Comparison of ENCODE assay signal across 8 mouse cellular contexts in the genomic region with DNA sequence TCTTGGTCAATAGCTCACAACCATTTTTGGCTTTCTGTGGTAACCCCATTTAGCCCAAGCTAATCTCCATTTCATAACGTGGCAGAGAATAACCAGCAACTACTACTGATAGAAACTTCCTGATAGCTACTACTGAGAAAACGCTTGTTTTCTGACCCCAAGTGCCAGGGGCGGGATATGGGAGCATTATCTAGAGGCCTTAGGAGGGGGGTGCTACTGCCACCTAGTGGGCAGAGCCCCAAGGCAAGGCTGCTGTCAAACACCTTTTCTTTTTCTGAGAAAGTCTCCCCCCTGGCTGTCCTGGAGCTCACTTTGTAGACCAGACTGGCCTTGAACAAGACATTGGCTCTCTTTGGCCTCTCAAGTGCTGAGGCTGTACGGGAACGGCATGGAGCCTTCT. TPM values are rescaled to one million over a fixed set of nuclear protein-coding genes. Genes with fewer than 3 reads are reported as not detected.
A peak's percentile ranks its signal among the peaks of the same experiment; 100 is the strongest.
DNase-seq lines count a peak whose midpoint lies in the region; ATAC-seq lines count a peak whose summit lies in the region.

No protein-coding gene starts in this region.

- H3K36me3 ChIP-seq in hindbrain, embryonic 11.5 days (ENCODE audit: control insufficient read depth, insufficient read depth, low read length): peaks cover 15% of the 10 kb centered on the region

- no peak overlapping the region for H3K9ac ChIP-seq in hindbrain, embryonic 11.5 days (ENCODE audit: low read depth, low read length)

- peak; percentile 48 for ATAC-seq in frontal cortex, adult (ENCODE audit: low TSS enrichment)
- no peak for ATAC-seq in hindbrain, embryonic 11.5 days (ENCODE audit: low FRiP score)

- peaks cover 3% of the 10 kb centered on the region; the same call in 1 of the 2 replicates for H3K4me1 ChIP-seq in hindbrain, embryonic 11.5 days (replicated peaks; ENCODE audit: control insufficient read depth, insufficient read depth, low read length)

- WGBS in hindbrain, embryonic 11.5 days: 8% methylated on average over 5 of the region's 5 CpGs

- H3K4me3 ChIP-seq in hindbrain, embryonic 11.5 days (ENCODE audit: low read depth, low read length): peak overlapping the region; percentile 90

- no peak overlapping the region for H3K27ac ChIP-seq in hindbrain, embryonic 11.5 days (ENCODE audit: low read depth, low read length)

- DNase-seq in MN1 (ENCODE audit: low spot score): peak; percentile 82
- peak; percentile 81 for DNase-seq in cerebellum, adult 9-10 months
- DNase-seq in hindbrain, embryonic 11.5 days (ENCODE audit: low spot score): peak; percentile 88
- peak; percentile 66 for DNase-seq in left cerebral cortex, adult 11 months (ENCODE audit: low spot score)
- peak; percentile 83 to 87 for DNase-seq in lung, postnatal 4 days
- DNase-seq in retina, postnatal 1 day: peak; percentile 86
- peak; percentile 65 to 73 for DNase-seq in urinary bladder, adult 18-20 months (ENCODE audit: low spot score in 2 of 2)

- H3K4me2 ChIP-seq in hindbrain, embryonic 11.5 days (replicated peaks; ENCODE audit: low read depth, low read length): peak overlapping the region; percentile 81

- no peaks in the 10 kb centered on the region for H3K27me3 ChIP-seq in hindbrain, embryonic 11.5 days (ENCODE audit: control insufficient read depth, insufficient read depth, low read length)

- no peaks in the 10 kb centered on the region for H3K9me3 ChIP-seq in hindbrain, embryonic 11.5 days (ENCODE audit: control insufficient read depth, low read length)

RNA-seq across cellular contexts. Expression of gene Cox6a1, which starts 1.2 kb away (rescaled TPM):
- polyA plus RNA-seq in hindbrain, embryonic 11.5 days (2014; fragmentation: Nextera tagmentation; extraction: Ambion mirVana): 811 and 829 TPM in 2 replicates

RNA-seq across cellular contexts. Expression of gene Triap1, which starts 6.5 kb away (rescaled TPM):
- polyA plus RNA-seq in hindbrain, embryonic 11.5 days (2014; fragmentation: Nextera tagmentation; extraction: Ambion mirVana): 56.8 and 60.0 TPM in 2 replicates

RNA-seq across cellular contexts. Expression of gene Gatc, which starts 6.6 kb away (rescaled TPM):
- 43.0 and 51.2 TPM in 2 replicates for polyA plus RNA-seq in hindbrain, embryonic 11.5 days (2014; fragmentation: Nextera tagmentation; extraction: Ambion mirVana)

RNA-seq across cellular contexts. Expression of gene Srsf9, which starts 20.6 kb away (rescaled TPM):
- polyA plus RNA-seq in hindbrain, embryonic 11.5 days (2014; fragmentation: Nextera tagmentation; extraction: Ambion mirVana): 305 and 320 TPM in 2 replicates

RNA-seq across cellular contexts. Expression of gene Dynll1, which starts 46.8 kb away (rescaled TPM):
- polyA plus RNA-seq in hindbrain, embryonic 11.5 days (2014; fragmentation: Nextera tagmentation; extraction: Ambion mirVana): 1,538 and 1,558 TPM in 2 replicates
